Mouse (Mus musculus) lung, adult 2 months (tissue): ENCODE measurements around the gene Irak2.

Experiments
- CTCF ChIP-seq: fragments of 200-500 bp; IDR thresholded peaks from 2 replicates; pipeline ENCODE4 v1.5.1; 2011; ENCODE audit warnings: mild to moderate bottlenecking, low read length, control low read depth; ENCODE audit not compliant: insufficient read depth
- POLR2A ChIP-seq: fragments of 200-500 bp; IDR thresholded peaks from 2 replicates; pipeline ENCODE4 v1.6.1; 2011; ENCODE audit warnings: low read depth, mild to moderate bottlenecking, control low read depth, low read length, borderline replicate concordance; ENCODE audit errors: extremely low read depth

GRCm38 (mm10) chr6:113737318-113738046, 99.2 kb downstream of the Irak2 start:
- TF ChIP-seq CTCF (no peak), POLR2A (no peak)
